Mouse (Mus musculus) liver, adult (tissue): Measurements from ENCODE around the gene Gprasp1.
"Not testable (repeated sequence)": the region's sequence is repeated elsewhere in the genome, so short reads cannot be mapped to it uniquely, and the experiment has no call there.

Experiments
- GATA4 ChIP-seq: IDR thresholded peaks from 2 replicates; pipeline ENCODE4 v1.6.1; 2014; ENCODE audit warnings: mild to moderate bottlenecking, low read length; ENCODE audit not compliant: insufficient replicate concordance

Gene Gprasp1

DNA sequence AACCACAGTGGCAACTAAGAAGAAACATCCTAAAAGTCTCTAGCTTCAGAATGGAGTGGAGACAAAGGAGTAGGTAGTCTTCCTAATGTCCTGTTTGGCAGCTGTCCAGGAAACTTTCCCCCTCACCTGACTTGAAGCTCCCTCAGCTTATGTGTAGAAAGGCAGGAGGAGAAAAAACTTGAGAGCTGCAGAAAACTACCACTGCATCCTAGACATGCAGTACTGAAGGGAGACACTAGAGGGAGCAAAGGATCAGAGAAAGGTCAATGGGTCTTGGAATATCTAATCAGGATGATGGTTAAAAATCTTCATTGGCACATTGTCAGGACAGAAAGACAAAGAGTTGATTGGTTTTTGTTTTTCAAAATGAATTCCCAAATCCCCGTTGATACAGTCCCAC, 63.2 kb downstream of the Gprasp1 start:
- no peak for TF ChIP-seq GATA4

GRCm38 (mm10) chrX:135837896-135838295, 95.4 kb downstream of the Gprasp1 start:
- TF ChIP-seq GATA4, result no peak

DNA sequence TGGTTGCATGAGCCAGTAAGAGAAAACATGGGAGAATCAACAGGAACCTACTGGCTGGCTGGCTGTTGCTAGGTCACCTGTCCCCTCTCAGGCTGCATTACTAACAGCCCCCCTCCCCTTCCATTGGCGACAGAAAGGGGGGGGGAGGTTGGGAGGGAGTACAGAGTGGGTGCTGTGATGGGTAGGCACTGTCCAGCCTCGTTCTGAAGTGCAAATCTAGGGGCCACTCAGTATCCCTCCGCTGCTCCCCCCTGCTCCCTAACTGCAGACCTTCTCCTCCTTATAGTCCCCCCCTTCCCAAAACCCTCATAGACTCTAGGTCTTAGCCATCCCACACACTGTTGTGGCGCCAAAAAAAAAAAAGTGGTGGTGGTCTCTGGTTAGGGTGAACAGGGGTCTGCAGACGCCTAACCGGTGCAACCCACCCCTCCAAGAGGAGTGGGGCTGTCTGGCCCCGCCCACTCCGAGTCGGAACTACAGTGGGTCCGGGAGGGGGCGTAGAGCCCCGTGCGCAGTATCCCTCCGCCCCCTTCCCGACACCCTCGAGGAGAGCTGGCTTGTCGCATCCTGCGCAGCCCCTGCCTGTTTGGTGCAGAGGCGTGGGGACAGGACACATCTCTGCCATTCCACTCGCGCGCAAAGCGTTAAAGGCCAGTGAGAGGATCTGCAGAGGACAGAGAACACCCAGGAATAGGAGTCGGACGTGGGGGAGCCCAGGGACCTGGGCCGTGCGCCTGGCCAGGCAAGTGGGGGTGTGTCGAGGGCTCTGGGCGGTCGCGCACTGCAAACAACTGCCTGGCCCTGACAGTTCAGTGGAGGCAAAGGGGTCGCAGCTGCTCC, 96.2 kb downstream of the Gprasp1 start, which contains the start of gene Gprasp2:
Gene Gprasp2 (plus strand): TSS at position 514 of the 840 bp plus-strand sequence.
- TF ChIP-seq GATA4, result not testable (repeated sequence)
